Mouse (Mus musculus) brown adipose tissue, adult 24 weeks (tissue): Measurements from ENCODE around the gene Fam90a1a. TPM values are rescaled to one million over a fixed set of nuclear protein-coding genes. Genes with fewer than 3 reads are reported as not detected.
"Not testable (repeated sequence)": the region's sequence is repeated elsewhere in the genome, so short reads cannot be mapped to it uniquely, and the experiment has no call there.

Source experiments
- H3K27ac ChIP-seq: fragments of 200-500 bp; replicated peaks from 2 replicates; pipeline ENCODE4 v1.5.1; 2012; ENCODE audit warnings: low read depth, mild to moderate bottlenecking, low read length
- H3K4me1 ChIP-seq: fragments of 200-500 bp; 2 replicates; pipeline ENCODE4 v1.6.1; 2012; ENCODE audit warnings: low read length, mixed read lengths; ENCODE audit not compliant: control insufficient read depth, insufficient read depth, insufficient read length
- H3K4me3 ChIP-seq: fragments of 200-500 bp; 2 replicates; pipeline ENCODE4 v1.5.1; 2012; ENCODE audit warnings: low read depth, mild to moderate bottlenecking, low read length, moderate library complexity; ENCODE audit not compliant: insufficient read depth
- polyA plus RNA-seq: library from polyadenylated mRNA; stranded (reverse); fragments of >200 nt; gene quantifications from 2 replicates; pipeline ENCODE4 v1.2.4, GENCODE M21; 2012; ENCODE audit not compliant: missing spikeins, insufficient read depth, insufficient read length

Gene Fam90a1a
- polyA plus RNA-seq, result not detected in 2 replicates

DNA sequence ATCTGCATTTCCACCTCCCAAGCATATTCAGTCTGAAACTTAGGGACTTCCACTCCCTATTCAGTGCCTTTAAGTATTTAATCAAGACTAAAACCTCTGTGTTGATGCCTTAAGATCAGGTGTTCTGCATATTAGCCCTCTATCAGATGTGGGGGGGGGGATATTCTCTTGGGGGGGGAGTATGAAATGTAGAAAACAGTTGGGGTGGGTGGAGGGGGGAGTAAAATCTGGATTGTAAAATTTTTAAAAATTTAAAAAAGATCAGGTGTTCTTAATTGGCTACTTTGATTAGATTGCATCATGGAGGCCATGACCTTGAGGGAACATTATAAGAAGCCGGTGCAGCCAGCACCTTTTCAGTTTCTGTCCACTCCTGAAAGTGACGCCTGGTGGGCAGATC lies at the start of gene Fam90a1a:
Fam90a1a (plus strand) TSS at position 301 of the 400 bp plus-strand sequence.
- Histone ChIP-seq H3K4me1 (no peaks in the 10 kb centered on the region), H3K27ac (no peak within 1 kb of the TSS), H3K4me3 (no peak within 1 kb of the TSS)

DNA sequence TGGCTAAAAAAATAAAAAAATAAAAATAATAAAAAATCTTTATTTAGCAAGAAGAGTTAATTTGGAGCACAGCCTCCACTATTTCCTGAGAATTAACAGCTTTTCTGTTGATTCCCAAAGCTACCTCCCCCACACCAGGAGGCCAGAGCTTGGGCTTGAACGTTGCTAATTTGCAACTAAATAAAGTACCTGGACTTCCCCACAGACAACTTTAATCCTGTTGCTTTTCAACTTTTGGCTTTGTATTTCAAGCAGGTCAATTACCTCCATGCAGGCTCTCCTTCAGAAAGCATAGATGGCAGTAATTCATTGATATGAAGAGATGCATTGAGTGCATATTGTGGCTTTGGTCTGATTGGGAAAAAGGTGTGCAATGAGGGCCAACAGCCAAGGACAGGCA lies 46.6 kb upstream of the Fam90a1a start:
- no peak overlapping the region for H3K27ac ChIP-seq
- no peaks in the 10 kb centered on the region for H3K4me1 ChIP-seq
- H3K4me3 ChIP-seq, result no peak overlapping the region

DNA sequence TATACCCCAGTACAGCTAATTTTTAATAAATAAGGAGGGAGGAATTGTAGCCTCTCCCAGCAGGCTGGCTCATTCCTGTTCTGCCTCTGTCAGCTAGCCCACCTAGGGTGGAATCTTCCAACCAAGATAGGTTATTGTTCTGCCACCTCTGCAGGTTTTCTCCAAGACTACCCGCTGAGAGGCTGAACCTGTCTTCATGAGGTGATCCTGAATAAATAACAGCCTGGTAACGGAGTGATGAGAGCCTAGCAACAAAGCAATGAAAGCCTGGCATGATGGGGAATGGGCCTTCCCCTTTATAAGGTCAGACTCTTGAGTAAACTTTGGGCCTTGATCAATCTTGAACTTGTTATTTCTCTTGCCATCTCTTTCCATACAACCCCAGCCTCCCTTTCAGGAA lies 46.0 kb upstream of the Fam90a1a start:
- Histone ChIP-seq H3K4me3 (no peak overlapping the region), H3K27ac (no peak overlapping the region)

DNA sequence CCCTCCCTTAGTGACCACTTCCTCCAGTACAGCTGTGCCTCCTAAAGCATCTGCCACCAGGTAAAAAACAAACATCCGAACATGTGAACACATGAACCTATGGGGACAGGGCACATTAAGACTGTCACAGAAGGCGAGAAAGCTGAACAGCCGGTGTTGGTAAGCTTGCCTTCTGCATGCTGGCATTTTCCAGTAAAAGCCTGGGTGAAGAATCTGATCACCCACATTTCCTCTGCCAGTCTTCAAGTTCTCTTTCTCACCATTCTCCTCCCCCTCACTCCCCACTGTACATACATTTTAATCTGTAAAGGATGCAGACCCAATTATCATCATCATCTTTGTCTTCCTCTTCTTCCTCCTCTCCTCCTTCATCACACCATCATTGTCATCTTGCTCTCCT lies 42.9 kb upstream of the Fam90a1a start:
- no peak overlapping the region for H3K4me3 ChIP-seq

More for the DNA sequence above, 46.0 kb upstream of the Fam90a1a start:
- no peaks in the 10 kb centered on the region for H3K4me1 ChIP-seq

DNA sequence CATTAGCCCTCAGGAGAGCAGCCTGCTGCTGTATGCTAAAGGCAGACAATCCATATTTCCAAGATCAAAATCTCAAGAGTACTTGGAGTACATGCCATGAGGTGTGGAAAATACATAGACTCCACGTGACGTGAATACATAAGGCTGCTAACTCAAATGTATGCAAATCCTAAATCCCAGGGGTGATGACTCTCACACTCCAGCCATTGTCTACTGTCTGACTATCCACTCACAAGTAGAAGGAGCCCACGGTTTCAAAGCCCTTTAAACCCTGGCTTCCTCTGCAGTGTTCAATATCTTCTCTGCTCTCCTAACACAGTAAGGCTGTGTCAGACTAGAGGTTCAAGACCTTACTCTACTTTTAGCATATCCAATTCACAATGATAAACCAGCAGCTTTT lies 27.8 kb upstream of the Fam90a1a start:
- not testable (repeated sequence) for H3K27ac ChIP-seq, H3K4me1 ChIP-seq, H3K4me3 ChIP-seq

More for the DNA sequence above, 42.9 kb upstream of the Fam90a1a start:
- Histone ChIP-seq H3K27ac (no peak overlapping the region), H3K4me1 (no peaks in the 10 kb centered on the region)

DNA sequence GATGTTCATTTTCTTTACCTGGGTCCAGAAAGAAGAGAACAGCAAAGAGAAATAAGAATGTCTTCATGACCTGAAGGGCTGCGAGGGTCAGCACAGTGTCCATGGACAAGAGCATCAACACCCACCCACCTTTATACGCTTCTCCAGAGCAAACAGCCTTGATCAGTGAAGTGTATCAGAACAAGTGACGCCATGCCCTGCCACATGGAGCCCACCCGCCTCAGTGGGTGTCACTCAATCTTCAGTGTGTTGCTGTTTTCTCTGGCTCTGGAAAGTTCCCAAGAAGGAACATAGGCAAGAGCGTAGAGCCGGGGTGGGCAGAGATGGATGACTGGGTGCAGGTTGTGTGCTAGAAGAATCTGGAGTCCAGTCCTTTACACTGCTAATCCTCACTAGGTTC lies 25.9 kb upstream of the Fam90a1a start, which contains the start of gene Defb15:
Defb15 (minus strand) TSS at position 101 of the 400 bp plus-strand sequence.
- Histone ChIP-seq H3K4me3 (no peak within 1 kb of the TSS), H3K4me1 (no peaks in the 10 kb centered on the region), H3K27ac (no peak within 1 kb of the TSS)

DNA sequence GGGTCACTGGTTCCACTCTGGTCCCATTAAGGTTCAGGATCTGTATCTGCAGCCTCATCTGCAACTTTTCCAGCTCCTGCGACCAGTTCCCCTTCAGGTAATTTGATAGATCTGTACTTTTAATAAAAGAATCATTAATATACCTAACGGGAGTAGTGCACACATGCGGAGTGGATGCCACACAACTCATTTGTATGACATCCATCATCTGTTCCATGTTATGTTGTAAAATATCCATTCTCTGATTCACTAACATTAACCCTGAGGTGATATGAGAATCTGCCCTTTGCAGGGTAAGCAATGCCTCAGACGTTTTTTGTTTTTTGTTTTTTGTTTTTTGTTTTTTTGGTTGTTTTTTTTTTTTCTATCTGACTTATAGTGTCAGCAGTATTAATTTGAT lies 20.5 kb upstream of the Fam90a1a start, which contains the start of gene Defb35:
Defb35 (plus strand) TSS at position 301 of the 400 bp plus-strand sequence.
- not testable (repeated sequence) for H3K4me1 ChIP-seq, H3K27ac ChIP-seq, H3K4me3 ChIP-seq

DNA sequence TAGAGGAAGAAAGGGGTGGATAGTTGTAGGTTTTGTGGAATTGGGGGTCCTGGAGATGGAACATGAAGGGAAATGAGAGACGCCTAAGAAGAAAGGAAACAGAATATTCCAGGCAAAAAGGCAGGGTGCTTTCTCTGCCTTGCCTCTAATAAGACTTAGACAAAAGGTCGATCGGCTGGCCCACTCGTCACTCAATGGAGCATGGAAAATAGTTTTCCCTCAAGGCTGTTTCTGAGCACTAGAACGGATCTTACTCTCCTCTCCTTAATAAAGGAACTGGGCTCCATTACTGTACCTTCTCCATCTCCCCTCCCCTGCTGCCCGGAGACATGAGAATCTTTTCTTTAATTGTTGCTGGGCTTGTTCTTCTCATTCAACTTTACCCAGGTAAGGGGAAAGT lies 12.1 kb upstream of the Fam90a1a start, which contains the start of gene Defb13:
Defb13 (plus strand) TSS at position 301 of the 400 bp plus-strand sequence.
- H3K4me3 ChIP-seq, result no peak within 1 kb of the TSS
- no peaks in the 10 kb centered on the region for H3K4me1 ChIP-seq
- H3K27ac ChIP-seq, result no peak within 1 kb of the TSS

DNA sequence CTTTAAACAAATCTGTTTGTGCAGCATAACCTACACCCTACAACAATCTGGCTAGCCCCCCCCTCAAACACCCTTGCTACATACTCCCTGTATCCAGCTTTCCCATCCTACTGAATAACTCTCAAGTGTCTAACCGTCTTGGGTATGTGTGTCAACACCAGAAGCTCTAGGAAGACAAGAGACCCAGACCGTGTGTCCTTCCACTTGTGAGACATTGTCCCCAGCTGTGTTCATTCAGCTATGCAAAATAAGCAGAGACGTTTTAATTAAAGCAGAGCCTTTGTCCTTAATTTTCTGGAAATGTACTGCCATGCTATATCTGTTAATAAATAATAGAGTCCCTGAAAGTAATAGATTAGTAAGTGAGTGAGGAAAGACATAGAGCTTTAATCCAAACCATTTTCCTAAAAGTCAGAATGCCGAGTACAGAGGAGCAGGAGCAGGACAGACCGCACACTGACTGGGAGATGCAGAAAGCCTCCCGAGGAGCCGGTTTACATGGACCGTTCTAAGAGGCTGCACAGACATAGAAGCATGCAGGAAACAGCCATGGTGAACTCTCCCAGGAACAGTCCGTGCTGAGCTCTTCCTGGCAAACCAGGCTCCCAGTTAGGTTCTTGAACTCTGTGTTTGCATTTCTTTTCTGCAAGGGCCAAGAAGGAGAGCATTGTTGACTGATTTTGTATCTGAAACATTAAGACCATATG lies 11.1 kb upstream of the Fam90a1a start:
- Histone ChIP-seq H3K4me1 (no peaks in the 10 kb centered on the region), H3K27ac (no peak overlapping the region), H3K4me3 (no peak overlapping the region)

DNA sequence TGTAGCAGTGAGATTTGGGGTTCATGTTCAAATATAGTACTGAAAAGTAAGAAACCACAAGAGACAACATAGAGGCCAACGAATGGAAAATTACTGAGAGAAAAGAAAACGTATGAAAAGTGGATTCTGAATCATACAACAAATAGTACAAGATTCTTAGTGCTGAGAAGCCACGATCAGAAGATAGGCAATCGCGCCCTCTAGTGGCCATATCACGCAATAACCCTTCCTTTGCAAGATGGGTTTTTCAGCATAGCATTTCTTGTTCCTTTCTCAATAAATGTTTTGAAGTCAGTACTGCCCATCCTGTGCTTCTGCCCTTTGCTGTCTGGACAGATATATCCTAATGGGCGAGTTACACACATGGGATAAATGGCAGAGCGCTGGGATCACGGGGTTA lies 3.2 kb upstream of the Fam90a1a start:
- Histone ChIP-seq H3K4me3 (no peak overlapping the region), H3K4me1 (no peaks in the 10 kb centered on the region), H3K27ac (no peak overlapping the region)

DNA sequence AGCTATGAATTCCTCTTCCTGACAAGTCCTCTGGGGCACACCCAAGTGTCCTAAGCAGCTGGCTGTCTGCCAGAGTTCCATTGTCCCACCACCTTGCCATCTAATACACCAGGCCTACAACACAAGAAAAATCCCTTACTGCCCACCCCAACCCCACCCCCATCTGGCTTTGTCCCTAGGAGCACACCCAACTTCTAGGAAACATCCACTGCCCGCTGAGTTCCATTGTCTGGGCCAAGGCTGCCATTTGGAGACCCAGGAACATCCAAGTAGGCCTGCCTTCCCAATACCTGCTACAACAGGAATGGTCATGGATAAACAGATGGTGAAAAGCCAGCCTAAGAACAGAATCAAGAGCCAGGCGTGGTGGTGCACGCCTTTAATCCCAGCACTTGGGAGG lies 2.2 kb upstream of the Fam90a1a start:
- Histone ChIP-seq H3K4me1 (no peaks in the 10 kb centered on the region), H3K4me3 (no peak overlapping the region)

DNA sequence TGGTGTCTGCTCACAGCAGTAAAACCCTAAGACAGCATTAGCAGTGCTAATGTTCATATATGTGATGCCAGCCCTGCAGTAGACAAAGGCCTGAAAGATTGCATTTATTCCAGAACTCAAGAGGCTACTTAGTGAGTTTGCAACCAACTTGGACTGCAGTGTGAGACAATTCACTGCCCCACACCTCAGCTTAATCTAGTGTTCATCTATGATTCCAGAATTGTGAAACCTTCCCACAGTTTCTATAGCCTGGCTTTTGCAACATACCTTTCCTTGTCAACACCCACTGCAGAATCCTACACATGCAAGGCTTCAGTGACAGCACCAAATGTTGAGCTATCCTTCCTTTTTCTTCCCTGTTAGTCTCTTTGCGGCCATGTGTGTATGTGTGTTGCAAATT lies 8.1 kb downstream of the Fam90a1a start:
- H3K27ac ChIP-seq, result no peak overlapping the region
- no peak overlapping the region for H3K4me3 ChIP-seq
- no peaks in the 10 kb centered on the region for H3K4me1 ChIP-seq

More for the DNA sequence above, 2.2 kb upstream of the Fam90a1a start:
- H3K27ac ChIP-seq, result no peak overlapping the region

DNA sequence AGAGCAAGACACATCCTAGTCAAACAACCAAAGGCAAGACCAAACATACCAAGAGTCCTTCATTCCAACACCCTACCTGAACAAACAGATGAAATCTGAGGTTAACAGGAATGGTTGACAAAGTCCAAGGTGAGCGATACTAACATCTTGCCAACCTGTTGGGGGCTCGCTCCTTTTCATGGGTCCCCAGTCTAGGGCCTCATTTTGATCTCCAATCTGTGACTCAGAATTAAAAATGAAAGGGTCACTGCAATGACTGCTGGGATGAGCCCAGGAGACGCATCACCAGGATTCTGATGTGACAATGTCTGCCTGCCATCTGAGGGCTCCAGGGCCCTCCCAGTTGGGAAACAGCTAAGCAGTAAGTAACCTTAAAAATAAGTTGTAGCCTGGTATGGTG lies 11.0 kb downstream of the Fam90a1a start, which contains the start of gene Ccdc70:
Ccdc70 (plus strand) TSS at position 301 of the 400 bp plus-strand sequence.
- no peak within 1 kb of the TSS for H3K27ac ChIP-seq
- H3K4me3 ChIP-seq, result no peak within 1 kb of the TSS
- no peaks in the 10 kb centered on the region for H3K4me1 ChIP-seq

DNA sequence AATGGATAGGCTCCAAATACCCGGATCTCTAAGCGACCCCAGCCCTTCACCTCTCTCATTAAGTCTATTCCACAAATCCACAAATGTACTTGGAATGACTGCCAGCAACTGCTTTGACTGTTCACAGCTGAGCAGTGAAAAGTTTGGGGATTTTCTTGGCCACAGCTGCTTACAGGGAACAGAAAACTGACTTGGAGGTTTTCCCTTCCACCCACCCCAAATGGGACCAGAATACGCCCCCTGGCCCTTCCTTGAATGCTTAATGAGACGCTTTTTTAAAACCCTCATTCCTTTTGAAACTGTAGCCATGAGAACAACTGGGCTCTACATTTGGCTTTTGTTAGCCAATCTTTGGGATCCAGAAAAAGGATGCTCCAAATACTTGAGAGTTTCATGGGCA lies 19.7 kb downstream of the Fam90a1a start:
- Histone ChIP-seq H3K27ac (no peak overlapping the region), H3K4me3 (no peak overlapping the region), H3K4me1 (no peaks in the 10 kb centered on the region)

DNA sequence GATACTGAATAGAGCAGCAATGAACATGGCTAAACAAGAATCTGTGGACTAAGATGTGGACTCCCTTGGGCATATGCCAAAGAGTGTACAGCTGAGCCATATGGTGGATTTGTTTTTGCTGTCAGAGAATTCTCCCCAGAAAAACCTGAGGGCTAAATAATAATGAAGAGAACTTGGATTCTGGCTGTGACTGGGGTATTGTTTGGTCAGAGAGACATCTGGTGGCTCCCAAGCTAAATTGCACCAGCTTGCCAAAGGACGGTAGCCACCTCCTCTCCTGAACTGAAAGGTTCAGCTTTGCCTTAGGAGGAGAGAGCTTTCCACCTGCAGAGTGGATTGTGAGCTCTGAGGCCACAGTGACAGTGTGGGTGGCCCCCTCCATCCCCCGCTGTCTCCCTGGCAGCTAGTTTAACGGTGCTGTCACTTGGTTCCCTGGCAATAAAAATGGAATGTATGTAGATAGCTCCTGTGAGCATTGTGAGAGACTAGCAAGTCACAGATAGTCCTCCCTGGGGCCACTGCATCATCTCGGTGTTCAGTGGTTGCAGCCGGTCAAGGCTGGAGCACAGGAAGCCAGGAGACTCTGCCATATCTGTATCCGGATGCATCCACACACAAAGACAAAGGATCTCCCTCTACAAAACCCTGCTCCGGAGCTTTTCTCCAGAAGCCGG lies 23.3 kb downstream of the Fam90a1a start:
- Histone ChIP-seq H3K4me3 (no peak overlapping the region), H3K4me1 (no peaks in the 10 kb centered on the region), H3K27ac (no peak overlapping the region)

DNA sequence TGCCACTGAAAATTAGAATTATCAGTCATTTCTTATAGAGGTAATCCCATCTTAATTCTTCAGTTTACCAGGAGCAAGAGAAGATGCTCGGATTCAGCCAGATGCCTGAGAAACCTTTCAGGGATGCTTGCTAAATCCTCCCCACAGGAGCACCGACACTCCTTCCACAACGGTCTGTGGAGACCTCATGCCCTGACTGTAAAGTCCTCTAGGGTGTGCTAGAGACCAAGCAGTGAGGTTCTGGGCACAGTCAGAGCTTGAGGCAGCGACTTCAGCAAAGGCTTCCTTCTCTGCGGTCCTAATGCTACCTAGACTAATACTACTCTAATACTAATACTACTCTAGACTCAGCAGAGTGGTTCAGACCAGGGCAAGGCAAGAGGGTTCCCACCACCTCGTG lies 33.7 kb downstream of the Fam90a1a start:
- Histone ChIP-seq H3K4me3 (no peak overlapping the region), H3K4me1 (no peaks in the 10 kb centered on the region), H3K27ac (no peak overlapping the region)
